Mouse (Mus musculus) ES-E14 (cell line): ENCODE measurements at regions not wholly inside any gene's neighbourhood (a gene's known extent, or its start where the extent isn't known, plus 50 kb on each side); places are given as distances from the start of the nearest gene placed in this dataset.
A peak's percentile ranks its signal among the peaks of the same experiment; 100 is the strongest.

Source experiments
- DNase-seq: peaks from one replicate; pipeline ENCODE4 v3.0.0-alpha.2; 2013; ENCODE audit warnings: low read depth, low spot score
- H3K27ac ChIP-seq: 2 replicates; pipeline ENCODE4 v1.5.1; 2012; ENCODE audit warnings: low read depth, mild to moderate bottlenecking, low read length, moderate library complexity, mixed read lengths; ENCODE audit not compliant: poor library complexity, insufficient read depth, severe bottlenecking
- H3K36me3 ChIP-seq: 2 replicates; pipeline ENCODE4 v1.6.1; 2012; ENCODE audit warnings: mild to moderate bottlenecking, low read length, moderate library complexity, mixed read lengths; ENCODE audit not compliant: control insufficient read depth, poor library complexity, insufficient read depth, severe bottlenecking
- H3K4me1 ChIP-seq, 2 experiments: fragments of 150-350 bp in 1 of 2; sonication (generic) in 1 of 2; 2 replicates each; pipeline ENCODE4 v1.6.1; 2012; ENCODE audit warnings: low read length in 2 of 2, mild to moderate bottlenecking in 1 of 2, mixed read lengths in 1 of 2; ENCODE audit not compliant: control insufficient read depth in 2 of 2, insufficient read depth in 2 of 2, poor library complexity in 1 of 2
- H3K4me3 ChIP-seq, 2 experiments: fragments of 150-350 bp in 1 of 2; sonication (generic) in 1 of 2; 2 replicates each; pipeline ENCODE4 v1.5.1; 2012; ENCODE audit warnings: low read length in 2 of 2, low read depth in 1 of 2, mild to moderate bottlenecking in 1 of 2, mixed read lengths in 1 of 2; ENCODE audit not compliant: insufficient read depth in 1 of 2, poor library complexity in 1 of 2, severe bottlenecking in 1 of 2
- H3K9ac ChIP-seq: 2 replicates; pipeline ENCODE4 v1.6.1; 2012; ENCODE audit warnings: low read depth, mild to moderate bottlenecking, low read length, mixed read lengths; ENCODE audit not compliant: poor library complexity, insufficient read depth, severe bottlenecking
- H3K9me3 ChIP-seq: fragments of 150-350 bp; sonication (generic); 2 replicates; pipeline ENCODE4 v1.6.1; 2012; ENCODE audit warnings: low read depth, mild to moderate bottlenecking, low read length; ENCODE audit not compliant: control insufficient read depth, insufficient read depth
- CHD2 ChIP-seq: IDR thresholded peaks from 2 replicates; pipeline ENCODE4 v1.6.1; 2014; ENCODE audit warnings: mild to moderate bottlenecking, low read depth, low read length, inconsistent platforms
- HCFC1 ChIP-seq: IDR thresholded peaks from 2 replicates; pipeline ENCODE4 v1.6.1; 2012; ENCODE audit warnings: low read length, inconsistent platforms, borderline replicate concordance; ENCODE audit not compliant: insufficient read depth
- MAFK ChIP-seq: IDR thresholded peaks from 2 replicates; pipeline ENCODE4 v1.6.1; 2014; ENCODE audit warnings: mild to moderate bottlenecking, low read depth, low read length, inconsistent platforms; ENCODE audit not compliant: insufficient read depth
- ZC3H11A ChIP-seq: IDR thresholded peaks from 2 replicates; pipeline ENCODE4 v1.6.1; 2012; ENCODE audit warnings: low read depth, mild to moderate bottlenecking, inconsistent platforms, low read length, borderline replicate concordance
- ZNF384 ChIP-seq: IDR thresholded peaks from 2 replicates; pipeline ENCODE4 v1.6.1; 2012; ENCODE audit warnings: low read depth, low read length, inconsistent platforms
- in situ Hi-C, 2 experiments: fragments of 600-800 bp; cut with MboI; formaldehyde crosslinking; loops; one replicate each; pipeline ENCODE4 v1.15.1; 2025; ENCODE audit warnings: low sequenced_read_pairs in 2 of 2, inconsistent platforms in 1 of 2; ENCODE audit not compliant: unreplicated experiment in 2 of 2

DNA sequence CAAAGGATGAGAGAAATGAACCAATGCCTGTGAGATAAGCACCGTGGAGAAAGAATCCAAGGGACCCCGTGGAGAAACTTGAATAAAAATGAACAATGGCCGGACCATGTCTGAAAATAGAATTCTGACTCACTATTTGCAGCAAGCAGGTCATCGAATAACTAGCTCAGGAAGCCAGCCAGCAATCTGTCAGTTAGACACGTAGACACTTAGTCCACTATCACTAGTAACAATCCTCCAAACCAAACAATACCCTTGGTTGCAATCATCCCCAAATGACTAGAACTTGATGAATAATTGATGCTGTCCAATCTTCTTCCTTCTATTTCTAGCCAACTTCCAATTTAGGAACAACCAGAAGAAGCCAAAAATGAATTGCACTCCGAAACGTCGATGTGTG, 328.5 kb downstream of the Tmem182 start:
- Histone ChIP-seq H3K27ac (no peak overlapping the region), H3K36me3 (no peaks in the 10 kb centered on the region), H3K9me3 (no peaks in the 10 kb centered on the region), H3K4me3 (no peak overlapping the region), H3K4me1 (peaks cover 0 to 6% of the 10 kb centered on the region in 2 experiments; a peak in 2 of 4 replicates), H3K9ac (no peak overlapping the region)
- in situ Hi-C loops, result no loop called here
- TF ChIP-seq ZC3H11A, result no peak
- no peak for TF ChIP-seq CHD2
- no peak for TF ChIP-seq HCFC1
- no peak for TF ChIP-seq MAFK
- TF ChIP-seq ZNF384, result no peak
- DNase-seq, result no peak

DNA sequence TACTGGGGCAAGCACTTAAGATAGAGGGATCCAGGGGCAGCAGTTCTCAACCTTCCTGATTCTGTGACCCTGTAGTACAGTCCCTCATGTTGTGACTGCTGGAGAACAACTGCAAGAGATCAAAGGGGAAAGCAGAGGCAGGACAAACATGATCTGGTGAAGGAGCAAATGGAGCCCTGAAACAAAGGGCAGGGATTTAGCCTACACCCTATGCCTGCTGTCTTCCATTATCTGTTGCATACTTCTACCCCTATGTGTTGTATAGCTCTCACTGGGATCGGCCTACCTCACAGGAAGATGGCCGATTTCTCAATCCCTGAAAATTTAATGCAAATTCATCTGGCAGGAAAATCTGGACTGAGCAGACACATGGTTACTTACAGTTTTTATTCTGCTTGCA, 334.3 kb downstream of the Tmem182 start:
- H3K27ac ChIP-seq, result no peak overlapping the region
- in situ Hi-C loops, result no loop called here
- H3K4me1 ChIP-seq, result peaks cover 6 to 7% of the 10 kb centered on the region in 2 experiments; a peak in 1 of 4 replicates
- H3K9me3 ChIP-seq, result no peaks in the 10 kb centered on the region
- H3K9ac ChIP-seq, result no peak overlapping the region
- no peak for DNase-seq
- no peak overlapping the region for H3K4me3 ChIP-seq
- no peaks in the 10 kb centered on the region for H3K36me3 ChIP-seq
- TF ChIP-seq CHD2 (no peak), ZC3H11A (no peak), HCFC1 (no peak), ZNF384 (no peak), MAFK (no peak)

DNA sequence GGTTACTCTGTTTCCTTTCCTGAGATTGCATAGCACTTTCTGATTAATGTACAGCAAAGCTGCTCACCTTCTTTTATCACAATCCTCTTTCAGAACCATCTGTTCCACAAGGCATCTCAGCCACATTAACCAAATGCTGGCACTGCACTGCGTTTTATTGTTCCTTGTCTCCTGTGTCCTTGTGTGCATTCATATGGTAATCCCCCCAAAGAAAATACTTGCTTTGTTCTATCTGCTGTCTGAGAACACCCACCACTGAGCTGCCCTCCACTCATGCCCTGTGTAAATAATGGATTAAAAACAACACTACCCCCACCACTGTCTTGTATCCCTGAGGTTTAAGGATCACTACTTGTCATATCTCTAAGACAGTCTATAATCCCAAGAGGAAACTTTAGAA, 335.1 kb downstream of the Tmem182 start:
- no peak overlapping the region for H3K9ac ChIP-seq
- no peak overlapping the region for H3K27ac ChIP-seq
- DNase-seq, result peak; percentile 46
- no peaks in the 10 kb centered on the region for H3K9me3 ChIP-seq
- in situ Hi-C loops, result no loop called here
- H3K36me3 ChIP-seq, result no peaks in the 10 kb centered on the region
- peaks cover 6 to 7% of the 10 kb centered on the region in 2 experiments; a peak in 1 of 4 replicates for H3K4me1 ChIP-seq
- no peak overlapping the region for H3K4me3 ChIP-seq
- TF ChIP-seq MAFK (no peak), CHD2 (0 out of 2 replicates have a peak, but pooled peaks have one; percentile 29), ZNF384 (no peak)

DNA sequence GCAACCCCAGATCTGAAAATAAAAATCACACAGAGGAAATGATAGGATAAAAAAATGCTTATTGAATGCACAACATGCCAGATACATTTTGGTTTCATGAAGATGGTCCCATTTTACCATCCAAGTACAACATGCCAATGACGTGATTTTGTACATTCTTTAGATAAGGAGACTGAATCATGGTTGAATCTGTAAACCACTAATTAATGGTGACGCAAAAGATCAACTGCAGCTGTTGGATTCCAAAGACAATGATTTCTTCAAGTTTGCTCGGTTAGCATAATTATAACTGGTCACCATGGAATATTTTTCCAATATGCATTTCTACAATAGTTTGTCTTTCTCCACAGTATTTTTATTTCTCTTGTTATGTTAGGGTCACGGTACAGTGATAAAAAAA, 336.6 kb downstream of the Tmem182 start:
- H3K27ac ChIP-seq, result no peak overlapping the region
- DNase-seq, result no peak
- peaks cover 6 to 7% of the 10 kb centered on the region in 2 experiments; a peak in 1 of 4 replicates for H3K4me1 ChIP-seq
- TF ChIP-seq MAFK (no peak), HCFC1 (no peak), ZC3H11A (no peak), ZNF384 (no peak), CHD2 (no peak)
- H3K9me3 ChIP-seq, result no peaks in the 10 kb centered on the region
- H3K4me3 ChIP-seq, result no peak overlapping the region
- no peak overlapping the region for H3K9ac ChIP-seq
- no peaks in the 10 kb centered on the region for H3K36me3 ChIP-seq
- in situ Hi-C loops, result no loop called here

DNA sequence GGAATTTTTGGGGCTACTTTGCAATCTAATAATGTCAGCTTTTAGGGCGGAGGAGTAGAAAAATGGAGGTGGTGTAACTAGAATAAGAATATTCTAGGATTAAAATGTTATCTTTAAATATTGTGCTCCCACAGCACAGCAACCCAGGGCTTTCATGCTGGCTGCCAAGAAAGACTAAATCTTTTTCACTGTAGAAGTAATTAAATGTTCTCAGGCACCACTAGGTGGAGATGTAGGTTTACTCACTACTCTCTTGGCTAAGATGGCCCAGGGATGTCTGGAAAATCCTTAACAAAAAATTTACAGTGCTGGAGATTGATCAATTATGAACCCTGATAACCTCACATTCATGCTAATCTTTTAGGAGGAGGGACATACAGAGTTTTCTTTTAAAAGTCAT, 347.1 kb downstream of the Tmem182 start:
- TF ChIP-seq CHD2 (no peak), MAFK (no peak), HCFC1 (no peak), ZC3H11A (no peak), ZNF384 (no peak)

More for the DNA sequence above, 347.1 kb downstream of the Tmem182 start:
- in situ Hi-C loops, result no loop called here
- Histone ChIP-seq H3K36me3 (no peaks in the 10 kb centered on the region), H3K9ac (no peak overlapping the region), H3K4me3 (no peak overlapping the region), H3K27ac (no peak overlapping the region), H3K4me1 (no peaks in the 10 kb centered on the region), H3K9me3 (no peaks in the 10 kb centered on the region)
- DNase-seq, result no peak
